Mouse (Mus musculus): Measurements from ENCODE around the gene Rnf150. TPM values are rescaled to one million over a fixed set of nuclear protein-coding genes. Genes with fewer than 3 reads are reported as not detected.

Gene Rnf150
- polyA plus RNA-seq, 1 experiment, result 0.46 TPM

DNA sequence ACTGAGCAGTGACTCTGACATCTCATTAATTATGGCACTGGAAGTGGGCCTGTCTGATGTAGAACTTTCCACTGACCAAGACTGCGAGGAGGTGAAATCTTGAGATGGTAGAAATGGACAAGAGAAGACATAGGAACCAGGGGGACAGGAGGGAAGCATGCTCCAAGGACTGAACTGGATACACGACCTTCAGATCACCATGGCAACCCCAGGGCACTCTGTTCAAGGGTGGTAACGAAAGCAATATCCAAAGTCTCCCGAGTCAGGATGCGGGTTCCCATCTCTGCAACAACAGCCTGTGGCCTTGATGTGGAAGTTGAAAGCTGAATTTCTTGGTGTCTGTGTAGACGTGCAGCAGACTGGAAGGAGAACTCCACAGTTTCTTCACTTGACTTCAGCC is 220.3 kb downstream of the Rnf150 start:
- Histone ChIP-seq H3K9me3 (replicated peaks; ENCODE audit: control insufficient read depth, insufficient read depth, low read length, poor library complexity, severe bottlenecking) (no peaks in the 10 kb centered on the region), H3K27ac (ENCODE audit: insufficient read depth, low read length) (no peak overlapping the region), H3K4me3 (ENCODE audit: low read depth, low read length) (no peak overlapping the region), H3K9ac (ENCODE audit: low read depth, poor library complexity, severe bottlenecking) (no peak overlapping the region), H3K4me1 (ENCODE audit: control insufficient read depth, insufficient read depth, low read length) (no peaks in the 10 kb centered on the region), H3K36me3 (ENCODE audit: control insufficient read depth, insufficient read depth, low read length, poor library complexity, severe bottlenecking) (no peaks in the 10 kb centered on the region), H3K27me3 (ENCODE audit: control insufficient read depth, insufficient read depth, low read length, poor library complexity, severe bottlenecking) (no peaks in the 10 kb centered on the region; the same call in 1 of the 2 replicates)
- TF ChIP-seq EP300 (IDR thresholded peaks at IDR 0.05; ENCODE audit: insufficient read depth, low read depth, low read length), result no peak
- TF ChIP-seq CTCF (IDR thresholded peaks at IDR 0.05; ENCODE audit: low read depth, low read length), result no peak
- no peak for TF ChIP-seq POLR2A (IDR thresholded peaks at IDR 0.05; ENCODE audit: insufficient read depth, low read length)

DNA sequence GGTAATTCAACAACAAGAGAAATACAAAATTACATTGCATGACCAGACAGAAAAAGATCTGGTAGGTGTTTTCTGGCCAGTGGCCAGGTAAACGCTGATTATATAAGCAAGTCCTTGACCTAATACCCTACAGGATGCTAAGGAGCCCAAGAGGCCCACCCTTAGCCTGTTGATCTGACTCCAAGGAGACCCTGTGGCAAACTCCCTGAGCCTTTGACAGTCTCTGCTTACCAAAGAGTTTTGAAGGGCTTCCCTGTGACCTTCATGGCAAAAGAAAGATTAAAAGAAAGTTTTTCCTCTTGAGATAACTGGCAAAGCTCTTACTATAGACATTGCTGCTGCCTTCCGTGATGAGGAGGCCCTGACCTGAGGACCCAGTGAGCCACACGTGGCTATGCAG is 222.4 kb downstream of the Rnf150 start:
- TF ChIP-seq CTCF (IDR thresholded peaks at IDR 0.05; ENCODE audit: low read depth, low read length), result no peak
- TF ChIP-seq EP300 (IDR thresholded peaks at IDR 0.05; ENCODE audit: insufficient read depth, low read depth, low read length), result no peak
- no peak for TF ChIP-seq POLR2A (IDR thresholded peaks at IDR 0.05; ENCODE audit: insufficient read depth, low read length)
- H3K36me3 ChIP-seq (ENCODE audit: control insufficient read depth, insufficient read depth, low read length, poor library complexity, severe bottlenecking), result no peaks in the 10 kb centered on the region
- H3K4me3 ChIP-seq (ENCODE audit: low read depth, low read length), result no peak overlapping the region
- no peaks in the 10 kb centered on the region for H3K27me3 ChIP-seq (ENCODE audit: control insufficient read depth, insufficient read depth, low read length, poor library complexity, severe bottlenecking)
- no peak overlapping the region for H3K27ac ChIP-seq (ENCODE audit: insufficient read depth, low read length)
- no peaks in the 10 kb centered on the region for H3K9me3 ChIP-seq (replicated peaks; ENCODE audit: control insufficient read depth, insufficient read depth, low read length, poor library complexity, severe bottlenecking)
- no peaks in the 10 kb centered on the region for H3K4me1 ChIP-seq (ENCODE audit: control insufficient read depth, insufficient read depth, low read length)
- no peak overlapping the region for H3K9ac ChIP-seq (ENCODE audit: low read depth, poor library complexity, severe bottlenecking)

DNA sequence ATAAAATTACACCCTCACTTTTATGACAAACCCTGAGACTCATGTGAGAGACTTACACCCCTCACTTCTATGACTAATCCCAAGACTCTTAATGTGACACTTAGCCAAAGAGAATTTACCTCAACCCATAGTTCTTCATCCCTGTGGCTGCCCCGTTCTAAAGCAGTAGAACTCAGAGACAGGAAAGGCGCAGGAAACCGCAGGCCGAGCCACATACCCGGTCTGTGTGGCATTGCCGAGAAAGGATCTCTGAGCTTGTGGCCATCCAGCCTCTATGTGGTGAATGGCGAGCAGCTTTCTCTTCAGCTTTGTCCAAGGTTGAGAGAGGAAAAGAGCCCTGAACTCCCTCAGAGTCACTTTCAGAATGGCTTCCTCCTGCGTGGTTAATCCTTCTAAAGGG is 223.5 kb downstream of the Rnf150 start:
- Histone ChIP-seq H3K27ac (ENCODE audit: insufficient read depth, low read length) (no peak overlapping the region), H3K9me3 (replicated peaks; ENCODE audit: control insufficient read depth, insufficient read depth, low read length, poor library complexity, severe bottlenecking) (no peaks in the 10 kb centered on the region), H3K4me3 (ENCODE audit: low read depth, low read length) (no peak overlapping the region), H3K36me3 (ENCODE audit: control insufficient read depth, insufficient read depth, low read length, poor library complexity, severe bottlenecking) (no peaks in the 10 kb centered on the region), H3K9ac (ENCODE audit: low read depth, poor library complexity, severe bottlenecking) (no peak overlapping the region), H3K4me1 (ENCODE audit: control insufficient read depth, insufficient read depth, low read length) (no peaks in the 10 kb centered on the region), H3K27me3 (ENCODE audit: control insufficient read depth, insufficient read depth, low read length, poor library complexity, severe bottlenecking) (no peaks in the 10 kb centered on the region)
- TF ChIP-seq CTCF (IDR thresholded peaks at IDR 0.05; ENCODE audit: low read depth, low read length) (no peak), EP300 (IDR thresholded peaks at IDR 0.05; ENCODE audit: insufficient read depth, low read depth, low read length) (no peak), POLR2A (IDR thresholded peaks at IDR 0.05; ENCODE audit: insufficient read depth, low read length) (no peak)

DNA sequence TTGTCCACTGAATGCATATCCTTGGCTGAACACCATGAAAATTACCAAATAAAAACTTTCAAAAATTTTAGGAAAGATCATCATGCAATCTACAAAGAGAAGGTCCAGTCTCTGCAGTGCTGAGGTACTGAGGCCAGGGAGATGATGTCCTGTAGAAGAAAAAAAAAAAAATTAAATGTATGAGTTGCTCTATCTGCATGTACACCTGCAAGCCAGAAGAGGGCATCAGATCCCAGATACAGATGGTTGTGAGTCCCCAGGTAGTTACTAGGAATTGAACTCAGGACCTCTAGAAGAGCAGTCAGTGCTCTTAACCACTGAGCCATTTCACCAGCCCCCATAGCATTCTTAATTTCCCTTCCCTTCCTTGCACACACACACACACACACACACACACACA is 224.4 kb downstream of the Rnf150 start:
- TF ChIP-seq POLR2A (IDR thresholded peaks at IDR 0.05; ENCODE audit: insufficient read depth, low read length), result no peak
- no peak for TF ChIP-seq EP300 (IDR thresholded peaks at IDR 0.05; ENCODE audit: insufficient read depth, low read depth, low read length)
- no peak for TF ChIP-seq CTCF (IDR thresholded peaks at IDR 0.05; ENCODE audit: low read depth, low read length)
- Histone ChIP-seq H3K27ac (ENCODE audit: insufficient read depth, low read length) (no peak overlapping the region), H3K9ac (ENCODE audit: low read depth, poor library complexity, severe bottlenecking) (no peak overlapping the region), H3K27me3 (ENCODE audit: control insufficient read depth, insufficient read depth, low read length, poor library complexity, severe bottlenecking) (no peaks in the 10 kb centered on the region), H3K4me1 (ENCODE audit: control insufficient read depth, insufficient read depth, low read length) (no peaks in the 10 kb centered on the region), H3K36me3 (ENCODE audit: control insufficient read depth, insufficient read depth, low read length, poor library complexity, severe bottlenecking) (no peaks in the 10 kb centered on the region), H3K9me3 (replicated peaks; ENCODE audit: control insufficient read depth, insufficient read depth, low read length, poor library complexity, severe bottlenecking) (no peaks in the 10 kb centered on the region), H3K4me3 (ENCODE audit: low read depth, low read length) (no peak overlapping the region)

DNA sequence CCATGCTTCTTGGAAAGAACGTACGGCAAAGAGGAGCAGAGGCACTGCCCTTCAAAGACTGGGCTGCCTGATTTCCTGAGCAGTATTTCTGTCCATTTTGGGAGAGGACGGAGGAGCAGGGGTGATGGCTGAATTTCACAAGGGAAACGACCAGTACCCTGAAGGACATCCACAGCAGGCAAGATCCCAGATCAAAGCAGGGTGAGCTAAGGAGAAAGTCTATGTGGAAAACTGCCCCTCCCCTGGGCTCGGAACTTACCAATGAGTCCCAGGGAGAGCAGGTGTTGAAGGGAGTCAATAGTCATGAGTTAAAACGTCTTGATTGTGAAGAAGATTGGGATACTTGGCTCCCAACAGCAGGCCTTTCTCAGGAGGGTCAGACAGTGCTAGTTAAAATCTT is 225.0 kb downstream of the Rnf150 start:
- no peaks in the 10 kb centered on the region for H3K36me3 ChIP-seq (ENCODE audit: control insufficient read depth, insufficient read depth, low read length, poor library complexity, severe bottlenecking)
- no peak overlapping the region for H3K4me3 ChIP-seq (ENCODE audit: low read depth, low read length)
- H3K9ac ChIP-seq (ENCODE audit: low read depth, poor library complexity, severe bottlenecking), result no peak overlapping the region
- no peaks in the 10 kb centered on the region for H3K9me3 ChIP-seq (replicated peaks; ENCODE audit: control insufficient read depth, insufficient read depth, low read length, poor library complexity, severe bottlenecking)
- no peaks in the 10 kb centered on the region for H3K4me1 ChIP-seq (ENCODE audit: control insufficient read depth, insufficient read depth, low read length)
- no peaks in the 10 kb centered on the region for H3K27me3 ChIP-seq (ENCODE audit: control insufficient read depth, insufficient read depth, low read length, poor library complexity, severe bottlenecking)
- TF ChIP-seq POLR2A (IDR thresholded peaks at IDR 0.05; ENCODE audit: insufficient read depth, low read length), result no peak
- TF ChIP-seq EP300 (IDR thresholded peaks at IDR 0.05; ENCODE audit: insufficient read depth, low read depth, low read length), result no peak
- no peak for TF ChIP-seq CTCF (IDR thresholded peaks at IDR 0.05; ENCODE audit: low read depth, low read length)
- H3K27ac ChIP-seq (ENCODE audit: insufficient read depth, low read length), result no peak overlapping the region

DNA sequence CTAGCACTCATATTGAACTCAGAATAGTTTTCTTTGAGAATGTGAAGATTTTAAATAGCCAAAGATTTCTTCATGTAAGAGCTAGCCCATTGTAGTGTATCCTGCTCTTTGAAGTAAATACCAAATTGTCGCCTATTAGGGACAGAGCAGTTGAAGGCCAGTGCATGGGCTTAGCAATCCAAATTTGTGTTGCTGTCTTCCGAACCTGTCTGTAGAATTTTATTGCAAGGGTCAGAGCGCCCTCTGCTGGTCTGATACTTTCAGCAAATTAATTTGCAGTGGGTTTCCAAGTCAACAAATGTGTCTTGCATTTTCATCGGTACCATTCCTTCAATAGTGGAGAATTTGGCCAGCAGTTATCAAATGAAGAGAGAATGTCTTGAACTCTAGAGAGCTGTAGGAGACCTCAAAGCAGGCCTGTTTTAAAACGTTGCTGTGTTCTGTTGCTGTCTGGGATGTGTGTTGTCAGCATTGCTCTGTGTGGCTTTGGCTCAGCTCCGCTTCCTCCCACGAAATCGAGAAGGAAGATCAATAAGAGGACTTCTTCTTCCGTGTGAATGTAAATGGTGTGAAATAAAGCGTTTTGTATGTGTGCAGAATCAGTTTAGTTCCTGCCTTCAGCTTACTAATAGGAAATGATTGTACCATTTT is 226.3 kb downstream of the Rnf150 start:
- H3K9me3 ChIP-seq (replicated peaks; ENCODE audit: control insufficient read depth, insufficient read depth, low read length, poor library complexity, severe bottlenecking), result no peaks in the 10 kb centered on the region
- no peaks in the 10 kb centered on the region for H3K4me1 ChIP-seq (ENCODE audit: control insufficient read depth, insufficient read depth, low read length)
- H3K27me3 ChIP-seq (ENCODE audit: control insufficient read depth, insufficient read depth, low read length, poor library complexity, severe bottlenecking), result no peaks in the 10 kb centered on the region
- H3K9ac ChIP-seq (ENCODE audit: low read depth, poor library complexity, severe bottlenecking), result no peak overlapping the region
- H3K36me3 ChIP-seq (ENCODE audit: control insufficient read depth, insufficient read depth, low read length, poor library complexity, severe bottlenecking), result no peaks in the 10 kb centered on the region
- H3K4me3 ChIP-seq (ENCODE audit: low read depth, low read length), result no peak overlapping the region
- TF ChIP-seq EP300 (IDR thresholded peaks at IDR 0.05; ENCODE audit: insufficient read depth, low read depth, low read length), result no peak
- no peak for TF ChIP-seq POLR2A (IDR thresholded peaks at IDR 0.05; ENCODE audit: insufficient read depth, low read length)
- peak; percentile 44 for TF ChIP-seq CTCF (IDR thresholded peaks at IDR 0.05; ENCODE audit: low read depth, low read length)
- no peak overlapping the region for H3K27ac ChIP-seq (ENCODE audit: insufficient read depth, low read length)

All from ES-Bruce4 (cell line).